Mouse (Mus musculus) natural killer cell, adult 2 months (primary cell): Measurements from ENCODE around the gene Sel1l3.

ENCODE experiments used
- DNase-seq, 2 experiments: peaks; one replicate each; pipeline ENCODE4 v3.0.0; 2022; ENCODE audit warnings: low spot score in 2 of 2

Sel1l3 gene

DNA sequence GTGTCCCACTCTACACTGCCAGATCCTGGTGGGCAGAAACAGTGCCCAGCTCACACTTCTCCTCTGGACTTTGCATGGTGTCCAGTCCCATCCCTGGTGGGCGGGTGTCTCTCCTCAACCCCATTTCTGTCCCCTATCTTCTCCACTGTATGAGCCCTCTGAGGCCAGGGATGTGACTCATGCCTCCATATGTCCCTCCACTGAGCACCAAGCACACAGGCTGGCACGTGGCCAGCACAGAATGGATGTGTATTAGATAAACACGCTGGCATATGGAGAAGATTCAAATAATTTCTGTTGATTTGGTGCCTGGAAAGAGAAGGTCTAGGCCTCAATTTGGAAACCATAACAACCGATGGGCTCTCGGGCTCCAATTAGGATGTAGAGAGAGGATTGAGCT is 71.1 kb downstream of the Sel1l3 start:
- no peak for DNase-seq

DNA sequence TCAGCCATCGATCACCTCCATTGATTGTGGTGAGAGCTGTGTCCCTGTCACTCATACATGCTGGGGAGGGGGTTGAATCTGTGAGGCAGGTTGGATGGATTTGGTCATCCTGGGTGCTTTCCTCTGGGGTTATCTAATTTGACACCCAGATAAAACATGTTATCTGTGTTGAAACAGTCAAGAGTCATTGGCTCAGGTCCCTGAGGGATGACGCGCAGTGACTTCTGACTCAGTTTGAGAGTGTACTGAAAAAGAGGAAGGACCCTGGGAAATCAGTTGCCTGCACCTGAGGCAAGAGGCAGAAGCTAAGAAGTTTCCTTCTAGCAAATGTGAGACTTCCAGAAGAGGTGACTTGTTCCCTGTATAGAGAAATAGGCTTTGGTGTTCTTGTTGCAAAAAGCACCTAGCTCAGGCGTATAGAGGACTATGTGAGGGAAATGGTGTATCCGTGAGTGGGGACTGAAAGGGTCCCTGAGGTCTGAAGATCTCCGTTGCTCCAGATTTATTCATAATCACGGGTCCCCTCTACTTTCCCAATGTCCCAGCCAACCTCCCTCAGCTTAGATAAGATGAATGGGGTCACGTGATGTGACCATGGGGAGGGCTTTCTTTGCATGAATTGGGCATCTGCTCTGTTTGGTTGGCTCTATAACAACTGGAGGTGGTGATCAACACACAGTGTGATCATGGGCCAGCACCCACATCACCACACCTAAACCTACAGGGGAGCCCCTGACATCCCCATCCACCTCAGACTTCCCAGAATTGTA is 73.4 kb downstream of the Sel1l3 start:
- DNase-seq: no peak

DNA sequence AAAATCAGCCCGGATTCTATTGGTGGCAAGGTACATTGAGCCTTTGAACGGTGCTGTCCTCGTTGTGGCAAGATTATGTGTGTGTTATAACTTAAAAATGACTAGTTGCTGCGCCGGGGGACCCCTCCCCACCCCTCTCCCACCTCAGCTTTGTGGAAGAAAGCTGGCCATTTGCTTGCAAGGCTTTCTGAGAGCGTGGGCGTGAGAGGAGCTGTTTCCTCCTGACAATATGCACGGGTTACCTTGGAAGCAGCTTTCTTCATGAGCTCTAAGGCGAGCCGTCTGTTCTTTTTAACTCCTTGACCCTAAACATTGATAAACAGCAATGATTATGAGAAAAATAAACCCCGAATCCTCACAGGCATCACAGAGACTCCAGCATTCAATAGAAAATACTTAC is 74.2 kb downstream of the Sel1l3 start:
- DNase-seq: no peak

DNA sequence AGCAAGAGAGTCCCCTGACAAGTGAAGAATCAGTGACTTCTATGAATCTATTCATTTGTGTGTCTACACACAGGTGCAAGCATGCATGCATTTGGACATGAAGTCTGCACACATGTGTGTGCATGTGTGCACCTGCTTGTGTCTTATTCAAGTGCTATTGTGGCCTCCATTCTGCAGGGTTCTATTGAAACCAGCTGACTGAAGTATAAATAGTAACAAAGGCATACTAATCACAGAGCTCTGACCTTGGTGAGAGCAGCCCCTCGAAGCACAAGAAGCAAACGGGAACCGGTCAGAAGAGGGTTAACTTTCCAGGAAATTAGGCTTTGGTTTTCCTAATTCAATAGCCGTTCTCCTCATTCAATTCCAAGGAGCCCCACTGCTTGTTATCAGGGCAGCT is 74.6 kb downstream of the Sel1l3 start:
- no peak for DNase-seq

DNA sequence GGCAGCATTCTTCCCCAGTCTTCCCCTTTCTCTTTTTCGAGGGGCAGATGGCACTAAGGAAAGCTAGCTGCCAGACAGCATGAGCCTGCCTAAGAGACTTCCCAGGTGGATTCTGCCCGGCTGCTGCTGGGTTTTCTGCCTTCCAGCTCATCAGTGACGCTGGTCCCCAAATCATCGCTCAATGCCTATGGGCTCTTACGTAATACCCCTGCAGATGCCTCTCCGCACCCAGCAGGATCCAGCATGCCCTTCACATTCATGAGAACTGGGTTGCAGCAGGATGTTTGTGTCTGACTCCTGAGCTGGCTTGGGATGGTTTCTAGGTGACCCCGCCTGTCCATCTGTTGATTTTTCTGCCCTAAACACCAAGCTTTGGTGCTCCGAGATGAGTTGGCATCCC is 75.7 kb downstream of the Sel1l3 start:
- no peak for DNase-seq

DNA sequence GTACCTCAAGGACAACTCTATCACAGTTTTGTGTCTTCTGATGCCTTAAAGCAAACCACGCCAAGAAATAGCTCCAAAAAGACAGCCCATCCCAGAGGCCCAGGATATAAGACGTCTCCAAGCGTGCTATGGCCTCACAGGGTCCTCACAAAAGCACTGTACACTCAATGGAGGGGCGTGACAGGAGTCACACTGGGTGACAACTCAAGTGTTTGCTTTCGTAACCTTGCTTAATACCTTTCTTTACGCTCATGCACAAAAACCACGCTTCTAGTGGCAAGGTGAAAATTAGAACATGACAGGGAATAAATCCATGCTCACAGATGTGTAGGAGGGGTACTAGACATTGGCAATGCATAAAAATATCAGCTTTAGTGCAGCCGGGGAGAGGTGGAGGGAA is 77.7 kb downstream of the Sel1l3 start:
- DNase-seq: no peak

DNA sequence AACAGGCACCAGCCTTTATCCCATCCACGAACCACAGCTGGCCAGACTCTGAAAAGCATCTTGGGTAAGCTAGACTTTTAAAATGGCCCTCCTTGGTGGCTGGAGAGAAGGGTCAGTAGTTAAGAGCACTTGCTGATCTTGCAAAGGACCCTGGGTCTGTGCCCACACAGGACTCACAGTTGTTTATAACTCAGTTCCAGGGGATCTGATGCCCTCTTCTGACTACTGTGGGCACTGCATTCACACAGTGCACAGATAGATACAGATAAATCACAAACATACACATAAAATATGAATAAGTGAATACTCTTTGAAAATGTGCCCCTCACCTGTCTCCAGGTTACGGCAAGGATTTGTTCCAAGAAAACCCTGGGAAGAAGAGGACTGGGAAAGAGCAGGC is 79.7 kb downstream of the Sel1l3 start:
- DNase-seq: no peak

DNA sequence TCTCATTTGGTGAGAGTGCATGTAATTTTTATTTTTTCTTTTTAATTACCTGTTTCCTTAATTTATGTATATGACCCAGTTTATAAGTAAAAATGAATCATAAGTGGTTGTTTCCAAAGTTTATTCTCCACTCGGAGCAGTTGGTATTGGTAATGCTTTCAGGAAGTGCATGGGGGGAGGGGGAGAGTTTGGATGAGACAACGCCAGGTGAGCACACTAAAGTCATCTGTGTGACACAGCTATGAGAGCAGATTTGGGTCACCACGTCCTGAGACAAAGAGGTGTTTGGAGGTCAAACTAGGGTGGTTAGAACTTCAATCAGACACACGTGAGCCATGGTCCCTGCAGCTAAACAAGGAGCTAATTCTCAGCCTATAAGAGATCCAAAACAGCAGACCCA is 89.0 kb downstream of the Sel1l3 start:
- no peak for DNase-seq

DNA sequence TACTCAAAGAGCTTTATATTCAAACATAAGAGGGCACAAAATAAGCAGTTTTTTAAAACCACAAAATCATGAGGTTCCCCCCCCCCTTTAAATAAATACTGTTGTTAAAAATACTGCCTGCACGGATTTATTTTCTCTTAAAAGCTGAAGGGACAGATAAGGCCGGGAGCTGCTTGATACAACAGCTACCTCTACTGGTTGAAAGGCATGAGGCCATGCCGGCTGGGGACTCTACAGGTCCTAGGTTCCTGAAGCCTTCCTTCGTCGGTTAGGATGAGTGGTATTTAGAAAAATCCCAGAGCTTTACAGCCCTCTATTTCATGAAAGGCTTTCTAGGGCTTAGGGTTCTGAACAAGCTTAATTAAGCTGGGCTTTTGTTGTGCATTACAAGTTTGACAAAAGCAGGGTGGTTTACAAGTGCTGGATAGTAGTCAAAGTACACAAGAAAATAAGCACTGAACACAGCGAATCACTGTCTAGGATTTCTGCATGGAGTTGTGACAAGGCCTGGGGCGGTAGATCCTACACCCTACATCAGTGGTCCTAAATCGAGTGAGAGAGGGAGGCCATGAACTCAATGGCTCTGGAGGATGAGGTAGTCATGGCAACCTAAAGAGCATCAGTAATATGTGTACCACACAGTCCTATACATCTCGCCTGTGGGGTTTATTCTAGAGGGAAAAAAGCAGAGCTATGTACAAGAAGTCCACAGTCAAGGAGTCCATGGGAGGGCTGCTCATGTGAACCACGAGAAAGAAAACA is 90.0 kb downstream of the Sel1l3 start:
- DNase-seq: no peak

DNA sequence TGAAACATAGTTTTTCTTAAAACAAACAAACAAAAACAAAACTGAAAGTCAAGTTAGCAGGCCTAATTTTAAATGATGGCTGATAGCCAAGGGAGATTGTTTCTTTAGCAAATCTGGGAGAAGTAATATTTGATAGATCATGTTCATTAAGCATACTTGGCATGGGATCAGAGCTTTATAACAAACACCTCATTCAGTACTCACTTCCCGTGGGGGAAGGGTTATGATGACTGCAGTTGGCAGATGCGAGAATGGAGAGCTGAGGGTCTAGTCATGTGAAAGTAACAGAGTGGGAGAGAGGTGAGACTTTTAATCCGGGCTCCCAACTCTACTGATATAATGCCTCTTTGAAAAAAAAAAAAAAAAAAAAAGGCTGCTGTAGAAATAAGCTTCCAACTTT is 94.0 kb downstream of the Sel1l3 start:
- DNase-seq: no peak

DNA sequence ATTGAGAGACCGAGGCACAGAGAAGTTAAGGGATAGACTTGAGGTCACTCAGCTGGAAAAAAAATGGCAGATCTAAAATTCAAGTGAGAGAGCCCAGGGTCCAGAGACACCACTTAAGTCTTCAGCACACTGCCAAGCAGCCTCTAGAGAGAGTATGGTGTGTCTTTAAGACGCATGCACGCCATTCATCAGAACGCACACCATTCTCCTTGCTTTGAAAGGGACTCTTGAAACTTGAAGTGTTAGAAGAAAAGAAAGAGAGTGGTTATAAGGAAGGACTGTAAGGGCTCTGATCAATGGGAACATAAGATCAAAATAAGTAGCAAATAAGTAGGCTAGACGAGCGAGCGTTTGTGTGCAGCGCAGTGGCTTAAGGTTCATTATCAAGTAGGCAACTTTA is 95.5 kb downstream of the Sel1l3 start:
- DNase-seq: no peak

DNA sequence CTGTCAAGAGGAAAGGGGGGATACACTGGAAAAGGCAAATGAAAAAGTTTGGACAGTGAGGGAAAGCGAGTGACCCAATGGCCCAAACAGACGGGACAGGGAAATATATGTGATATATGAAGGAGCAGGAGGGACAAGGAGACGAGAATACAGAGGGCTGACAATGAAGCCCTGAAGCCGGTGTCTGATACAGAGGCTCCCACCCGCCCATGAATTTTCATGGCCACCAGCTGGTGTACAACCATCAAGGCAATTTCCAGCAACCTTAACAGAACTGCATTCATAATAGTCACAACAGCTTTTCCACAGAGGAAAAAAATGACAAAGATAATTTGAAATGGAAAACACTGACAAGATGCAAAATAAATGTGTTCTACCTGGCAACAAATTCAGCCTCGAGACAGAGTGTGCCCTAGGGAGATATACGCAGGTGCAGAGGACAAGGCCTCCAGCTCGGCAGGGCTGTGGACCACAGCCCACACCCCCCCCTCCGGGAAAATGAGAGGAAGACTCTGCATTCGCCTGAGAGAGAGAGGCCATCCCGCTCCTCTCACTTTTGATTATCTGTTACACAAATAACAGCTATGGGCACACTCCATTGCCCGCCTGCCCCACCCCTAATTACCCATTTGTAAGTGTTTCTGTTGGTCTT is 99.0 kb downstream of the Sel1l3 start:
- DNase-seq: no peak

DNA sequence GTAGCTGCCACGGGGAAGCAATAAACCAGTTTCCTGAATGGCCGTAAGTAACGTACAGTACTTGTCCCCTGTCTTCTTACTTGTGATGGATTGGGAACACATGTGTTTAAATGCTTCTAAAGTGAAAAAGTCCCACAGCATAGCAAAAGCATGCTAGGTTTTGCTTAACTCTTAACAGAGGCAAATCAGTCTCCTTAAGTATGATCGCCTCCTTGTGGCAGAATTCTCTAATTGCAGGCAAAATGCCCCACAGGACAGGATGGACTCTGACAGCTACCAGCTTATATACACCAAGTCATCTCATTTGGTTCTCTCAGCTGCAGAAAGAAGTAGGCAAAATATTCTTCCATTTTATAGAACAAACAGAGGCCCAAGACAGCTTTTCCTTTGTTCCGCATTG is 100.8 kb downstream of the Sel1l3 start:
- no peak for DNase-seq

DNA sequence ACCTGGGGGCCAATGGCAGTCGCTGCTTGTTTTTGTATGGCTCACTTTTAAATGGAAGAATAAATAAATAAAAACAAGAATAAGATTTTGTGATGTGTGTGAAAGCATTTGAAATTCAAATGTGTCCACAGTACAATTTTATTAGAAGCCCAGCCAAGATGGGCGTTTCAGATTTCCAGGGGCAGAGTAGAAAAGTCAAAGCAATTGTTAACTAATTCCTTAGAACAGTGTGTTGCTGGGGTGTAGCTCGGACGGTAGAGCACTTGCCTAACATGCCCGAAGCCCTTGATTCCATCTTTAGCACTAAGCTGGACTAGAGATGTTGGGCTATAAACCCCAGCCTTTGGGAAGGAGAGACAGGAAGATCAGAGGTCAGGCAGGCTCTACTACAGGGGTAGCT is 102.7 kb downstream of the Sel1l3 start:
- DNase-seq: no peak

DNA sequence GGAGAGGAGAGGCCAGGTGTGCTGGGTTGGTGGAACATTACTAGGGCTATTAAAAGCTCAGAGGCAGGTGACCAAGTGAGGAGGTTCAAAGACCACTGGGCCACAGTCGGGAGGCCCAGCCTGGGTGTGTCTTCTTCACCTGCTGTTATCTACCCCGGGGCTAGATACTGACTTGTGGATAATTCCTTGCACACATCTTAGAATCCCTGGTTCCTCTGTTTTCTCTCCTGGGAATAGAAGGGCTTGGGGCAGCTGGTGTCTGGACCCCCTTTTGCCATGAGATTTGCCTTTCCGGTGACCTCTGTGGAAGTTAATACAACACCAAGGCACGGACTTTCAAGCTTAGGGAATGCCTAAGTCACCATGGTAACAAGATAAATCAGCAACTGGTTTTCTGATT is 103.5 kb downstream of the Sel1l3 start:
- DNase-seq: no peak

DNA sequence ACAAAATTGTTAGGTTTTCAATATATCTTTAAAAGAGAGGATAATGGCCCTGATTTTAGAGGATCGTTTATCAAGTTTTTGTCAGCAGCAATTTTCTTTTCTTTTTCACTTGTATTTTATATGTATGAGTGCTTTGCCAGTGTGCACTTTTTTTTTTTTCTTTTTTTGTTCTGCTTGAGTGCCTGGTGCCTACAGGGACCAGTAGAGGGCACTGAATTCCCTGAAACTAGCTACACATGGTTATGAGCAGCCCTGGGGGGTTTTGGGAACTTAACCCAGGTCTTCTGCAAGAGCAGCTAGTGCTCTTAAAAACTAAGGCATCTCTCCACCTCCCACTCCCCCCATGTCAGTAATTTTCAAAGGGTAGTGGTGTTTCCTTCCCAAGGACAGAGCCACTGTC is 105.1 kb downstream of the Sel1l3 start:
- DNase-seq: no peak

DNA sequence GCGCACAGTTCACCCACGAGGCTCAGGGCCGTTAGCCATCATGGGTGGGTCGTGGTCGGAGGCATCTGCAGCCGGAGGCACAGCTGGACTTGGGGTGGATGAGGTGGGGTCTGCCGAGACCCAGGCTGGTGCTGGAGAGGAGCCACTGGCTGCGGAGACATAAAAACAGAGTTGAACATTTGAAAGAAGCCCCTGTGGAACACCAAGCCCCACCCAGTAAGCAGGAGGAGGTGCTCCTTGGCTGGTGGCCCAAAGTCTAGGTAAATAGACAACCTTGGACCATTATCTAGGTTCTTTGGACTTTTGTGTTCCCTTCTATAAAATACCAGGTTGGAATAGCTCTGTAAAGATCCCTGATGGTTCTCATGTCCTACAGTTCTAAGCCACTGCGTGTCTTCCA is 105.7 kb downstream of the Sel1l3 start:
- DNase-seq: no peak

DNA sequence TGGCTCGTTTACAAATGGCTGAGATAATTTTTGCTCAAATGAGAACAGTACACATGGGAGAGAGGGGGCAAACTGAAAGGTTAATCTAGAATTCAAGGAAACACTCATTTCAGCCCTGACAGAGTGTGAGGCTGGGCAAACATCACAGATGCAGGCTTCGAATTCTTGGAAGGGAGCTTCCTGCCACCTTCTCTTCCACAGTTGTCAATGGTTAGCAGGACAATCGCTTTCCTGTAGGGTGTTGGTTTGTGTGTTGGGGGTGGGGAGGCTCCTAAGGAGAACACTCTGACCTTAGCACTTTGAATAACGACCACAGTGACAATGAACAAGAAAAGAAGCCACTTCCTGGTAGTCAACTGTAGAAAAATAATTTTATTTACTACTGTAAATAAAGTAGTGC is 107.0 kb downstream of the Sel1l3 start:
- no peak for DNase-seq

DNA sequence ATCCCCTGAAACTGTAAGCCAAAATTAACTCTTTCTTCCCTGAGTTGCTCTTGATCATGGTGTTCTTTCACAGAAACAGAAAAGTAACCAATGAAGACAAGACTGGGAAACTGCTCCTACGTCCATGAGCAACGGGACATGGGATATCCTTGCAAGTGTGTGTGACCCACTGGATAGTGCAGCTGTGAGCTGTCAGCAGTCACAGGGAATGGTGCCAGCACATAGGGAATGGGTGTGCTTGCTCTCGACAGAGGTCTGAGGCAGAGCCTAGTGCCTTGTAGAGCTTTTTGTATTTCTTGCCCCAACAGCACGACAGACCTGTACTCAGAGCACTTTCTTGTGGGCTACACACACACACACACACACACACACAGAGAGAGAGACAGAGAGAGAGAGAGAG is 107.6 kb downstream of the Sel1l3 start:
- DNase-seq: no peak

DNA sequence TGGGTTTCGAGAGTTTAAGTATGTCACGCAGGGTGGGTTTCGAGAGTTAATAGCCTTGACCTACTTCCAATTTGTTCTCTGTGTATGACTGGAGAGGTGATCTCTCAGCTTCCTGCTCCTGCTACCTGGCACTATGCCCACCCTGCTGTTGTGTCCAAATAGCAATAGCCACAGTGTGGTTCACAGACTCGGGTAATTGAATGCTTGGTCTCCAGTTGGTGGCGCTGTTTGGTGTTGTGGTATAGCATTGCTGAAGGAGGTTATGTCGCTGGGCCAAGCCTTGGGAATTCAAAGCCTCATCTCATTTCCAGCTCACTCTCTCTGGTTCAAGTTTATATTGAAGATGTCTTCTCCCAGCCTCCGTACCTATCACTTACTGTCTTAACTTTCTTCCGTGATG is 108.0 kb downstream of the Sel1l3 start:
- no peak for DNase-seq

DNA sequence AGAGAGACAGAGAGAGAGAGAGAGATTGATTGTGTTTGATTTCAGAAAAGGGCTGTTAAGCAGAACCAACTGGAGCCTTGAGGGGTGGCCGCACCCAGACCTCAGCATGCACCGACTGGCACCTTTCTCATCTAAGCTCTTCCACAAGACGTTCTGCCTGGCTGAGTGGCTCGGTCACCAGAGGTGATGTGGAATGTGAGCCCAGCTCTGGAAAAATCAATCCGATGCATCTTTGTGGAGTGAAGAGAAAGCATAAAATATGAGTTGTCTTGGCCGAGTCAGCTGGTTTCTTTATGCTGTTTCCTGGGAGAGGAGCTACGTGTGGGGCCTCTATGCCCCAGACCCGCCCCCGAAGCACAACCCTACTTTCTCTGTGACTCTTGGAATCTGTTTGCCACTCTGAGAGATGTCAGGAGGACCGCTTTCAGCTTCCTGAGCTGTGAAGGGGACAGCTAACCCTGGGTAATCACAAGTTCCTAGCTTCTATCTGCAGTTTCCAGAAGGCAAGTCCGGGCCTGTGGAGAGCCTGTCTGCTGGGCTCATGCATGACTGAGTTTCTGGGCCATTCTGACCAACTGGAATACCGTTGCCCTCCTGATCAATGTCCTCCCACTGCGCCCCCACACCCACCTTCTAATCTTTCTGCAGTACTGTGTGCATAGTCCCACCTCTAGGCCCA is 109.4 kb downstream of the Sel1l3 start:
- no peak for DNase-seq

DNA sequence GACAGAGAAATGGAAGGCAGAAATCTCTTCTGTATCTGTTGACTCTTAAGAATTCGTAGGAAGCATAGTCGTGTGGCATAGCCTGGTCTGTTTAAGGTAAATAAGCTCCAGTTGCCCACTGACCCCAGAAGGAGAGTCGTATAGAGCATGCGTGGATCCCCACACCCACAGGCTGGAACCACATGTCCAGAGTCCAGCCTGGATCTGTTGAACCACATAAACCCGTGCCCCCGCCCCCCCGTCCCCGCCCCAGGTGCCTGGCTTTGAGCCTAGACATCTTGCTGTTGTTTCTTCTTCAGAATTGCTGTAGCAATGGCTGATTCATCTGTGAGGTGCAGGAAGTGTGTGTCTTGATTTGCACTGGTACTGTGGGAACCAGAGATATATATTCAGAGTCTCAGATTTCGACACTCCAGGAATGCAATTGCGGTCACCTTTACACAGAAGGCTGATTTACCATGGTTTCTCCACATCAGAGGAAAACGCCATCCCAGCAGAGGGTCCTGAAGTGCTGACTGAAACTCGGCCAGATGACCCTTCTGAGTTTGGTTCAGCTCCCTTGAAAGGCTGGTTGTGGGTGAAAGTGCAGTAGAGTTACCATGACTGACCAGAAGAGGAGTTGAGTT is 111.8 kb downstream of the Sel1l3 start:
- DNase-seq: no peak
